Mouse (Mus musculus): ENCODE measurements at regions not wholly inside any gene's neighbourhood (a gene's known extent, or its start where the extent isn't known, plus 50 kb on each side); places are given as distances from the start of the nearest gene placed in this dataset.

DNA sequence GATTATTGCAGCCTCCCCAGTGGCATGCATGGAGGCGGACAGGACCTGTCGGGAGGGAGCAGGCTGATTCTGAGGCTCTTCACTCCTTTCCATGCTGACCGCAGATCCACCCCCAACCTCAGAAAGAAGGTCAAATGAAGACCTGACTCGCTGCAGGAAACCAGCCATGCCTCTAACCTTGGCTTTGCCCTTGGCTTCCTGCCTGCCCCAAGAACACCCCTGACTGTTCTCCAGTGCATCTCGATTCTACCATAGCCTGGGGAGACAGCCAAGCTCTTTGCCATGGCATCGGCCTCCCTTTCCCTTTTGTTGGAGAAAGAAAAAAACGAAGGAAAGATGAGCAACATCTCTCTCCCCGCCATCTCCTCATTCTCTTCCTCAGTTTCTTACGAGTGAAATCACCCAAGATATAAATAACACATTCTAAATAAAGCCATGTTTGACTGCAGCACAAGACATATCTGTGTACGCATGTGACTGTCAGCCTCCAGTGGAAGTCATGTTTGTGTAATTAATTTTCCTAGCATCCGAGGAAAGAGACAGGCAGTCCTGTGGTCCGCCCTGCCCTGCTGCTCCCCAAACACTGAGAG lies 102.4 kb upstream of the Sdk1 start:
- DNase-seq: no peak

DNA sequence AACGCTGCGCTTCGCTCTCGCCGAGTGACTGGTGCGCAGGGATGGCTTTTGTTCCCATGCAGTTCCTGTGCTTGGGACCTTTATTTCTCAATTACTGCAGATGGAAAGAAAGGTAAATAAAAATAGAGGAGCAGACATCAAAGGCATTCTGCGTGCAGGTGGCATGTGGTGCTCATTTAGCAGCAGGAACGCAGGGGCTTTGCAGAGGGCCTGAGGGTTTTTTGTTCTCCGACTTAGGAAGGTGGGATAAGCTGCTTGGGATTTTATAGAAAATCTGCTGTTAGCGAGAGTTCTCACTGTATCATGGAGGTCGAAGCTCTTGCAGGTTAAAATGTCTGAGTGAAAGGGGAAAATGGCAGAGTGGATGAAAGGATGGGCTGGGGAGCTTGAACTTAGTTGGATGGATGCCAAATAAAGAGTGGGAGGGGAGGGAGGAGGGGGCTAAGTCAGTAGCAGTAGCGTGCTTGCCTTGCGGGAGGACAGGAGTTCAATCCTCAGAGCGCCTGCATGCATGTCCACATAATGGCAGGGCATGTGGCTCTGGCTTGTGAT lies 101.9 kb upstream of the Sdk1 start:
- DNase-seq: no peak

GRCm38 (mm10) chr5:141160391-141160790 lies 80.9 kb upstream of the Sdk1 start:
- DNase-seq: no peak

- DNase-seq: no peak
Observed at GRCm38 (mm10) chr5:141160956-141161355, 80.3 kb upstream of the Sdk1 start.

DNA sequence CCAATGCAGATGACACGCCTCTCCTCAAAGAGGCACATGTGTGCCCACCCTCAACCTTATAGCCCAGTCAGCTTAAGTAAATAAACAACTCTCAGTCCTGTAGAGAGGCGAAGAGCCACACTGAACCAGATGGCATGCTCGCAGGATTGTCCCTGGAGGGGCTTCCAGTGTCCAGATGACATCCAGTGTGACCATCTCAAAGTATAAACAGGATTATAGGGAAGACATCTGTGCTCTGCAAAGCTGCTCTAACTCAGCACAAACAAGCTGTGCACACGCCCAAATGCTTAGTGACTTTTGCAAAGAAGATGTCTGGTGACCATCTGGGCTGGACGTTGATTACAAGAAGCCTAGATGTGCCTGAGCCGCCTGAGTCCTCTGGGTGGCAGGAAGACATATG lies 58.8 kb upstream of the Sdk1 start:
- DNase-seq: no peak

DNA sequence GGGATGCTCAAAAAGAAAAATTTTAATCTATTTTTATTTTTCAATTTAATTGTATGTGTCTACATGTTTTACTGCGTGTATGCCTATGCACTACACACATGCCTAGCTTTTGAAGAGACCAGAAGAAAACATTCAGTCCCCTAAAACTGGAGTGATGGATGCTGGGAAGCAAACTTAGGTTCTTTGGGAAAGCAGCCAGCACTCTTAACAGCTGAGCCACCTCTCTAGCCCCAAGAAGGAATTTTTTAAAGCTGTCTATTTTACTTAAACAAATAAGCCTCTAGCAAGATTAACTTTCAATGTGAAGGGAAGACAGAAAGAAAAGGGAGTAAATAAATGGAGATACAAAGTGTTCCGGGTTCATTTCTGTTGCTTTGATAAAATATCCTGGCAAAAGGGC lies 52.3 kb upstream of the Sdk1 start:
- DNase-seq: no peak
